Comparison of ENCODE assay signal across 8 mouse cellular contexts in genomic region chr7:34389277-34390085, GRCm38 (mm10). TPM values are rescaled to one million over a fixed set of nuclear protein-coding genes. Genes with fewer than 3 reads are reported as not detected.
DNase-seq lines count a peak whose midpoint lies in the region; ATAC-seq and TF ChIP-seq lines count a peak whose summit lies in the region.

No protein-coding gene starts in this region.

- no peaks in the 10 kb centered on the region for H3K27me3 ChIP-seq in lung, embryonic 14.5 days (ENCODE audit: insufficient read depth, low read length)

- peak overlapping the region; percentile 97 for H3K4me3 ChIP-seq in lung, embryonic 14.5 days (ENCODE audit: low read depth, low read length)

- peaks cover 19% of the 10 kb centered on the region for H3K4me1 ChIP-seq in lung, embryonic 14.5 days (ENCODE audit: insufficient read depth)

- H3K27ac ChIP-seq in lung, embryonic 14.5 days (ENCODE audit: low read depth) = peak overlapping the region; percentile 99

- H3K9me3 ChIP-seq in lung, embryonic 14.5 days (ENCODE audit: low read depth, low read length) = no peaks in the 10 kb centered on the region

- H3K9ac ChIP-seq in lung, embryonic 14.5 days = peak overlapping the region; percentile 99

- no peaks in the 10 kb centered on the region for H3K36me3 ChIP-seq in lung, embryonic 14.5 days (ENCODE audit: insufficient read depth)

- WGBS in lung, embryonic 14.5 days = under 1% methylated on average over 99 of the region's 100 CpGs

- ATAC-seq in hematopoietic stem cell, adult 5-6 weeks (replicated peaks in 1 of 2; ENCODE audit: insufficient read depth in 1 of 2, low FRiP score in 2 of 2, low TSS enrichment in 1 of 2, low read depth in 1 of 2, poor library complexity in 2 of 2, severe bottlenecking in 2 of 2) = peak; percentile 67 to 85
- ATAC-seq in lung, embryonic 14.5 days (ENCODE audit: insufficient read depth) = peak; percentile 91
- ATAC-seq in neutrophil, adult 5-6 weeks (ENCODE audit: extremely low read depth, insufficient number of reproducible peaks, low FRiP score, poor library complexity, severe bottlenecking) = peak; percentile 63

- DNase-seq in MN1 (ENCODE audit: low spot score) = peak; percentile 95
- DNase-seq in cerebellum, adult 8-10 months = peak; percentile 91
- peak; percentile 91 for DNase-seq in forelimb bud, embryonic 11.5 days (ENCODE audit: low read depth, low spot score)
- peak; percentile 85 to 92 for DNase-seq in layer of hippocampus, adult 8-10 months (ENCODE audit: low spot score in 2 of 2)
- peak; percentile 97 for DNase-seq in lung, embryonic 14.5 days
- DNase-seq in testis, postnatal 14 days (ENCODE audit: low spot score) = peak; percentile 92

- no peak for TF ChIP-seq CTCF in lung, embryonic 14.5 days (IDR thresholded peaks at IDR 0.05; ENCODE audit: low read depth)

- H3K4me2 ChIP-seq in lung, embryonic 14.5 days = peak overlapping the region; percentile 95

RNA-seq across cellular contexts. Expression of gene Lsm14a, which starts 3.6 kb away (rescaled TPM):
- 73.0 and 92.6 TPM in 2 replicates for total RNA-seq in hematopoietic stem cell, adult 5-6 weeks (2017)
- total RNA-seq in layer of hippocampus, adult 8-10 months (2022) = 10 to 100 TPM; 80.6 to 95.3 (median 90.6) TPM
- polyA plus RNA-seq in lung, embryonic 14.5 days (2014; fragmentation: Nextera tagmentation; extraction: Ambion mirVana) = 58.2 and 58.7 TPM in 2 replicates
- 117 and 118 TPM in 2 replicates for total RNA-seq in neutrophil, adult 5-6 weeks (2017)

Comparison
In these comparisons a context has a peak if more than half of its experiments do, and no peak if none do; other contexts are left out.
1. Peak in every context shown above with its lines: DNase-seq, ATAC-seq, H3K4me3 ChIP-seq and H3K27ac ChIP-seq.